Mouse (Mus musculus) lung, embryonic 15.5 days (tissue): Measurements from ENCODE around the gene Pf4. TPM values are rescaled to one million over a fixed set of nuclear protein-coding genes. Genes with fewer than 3 reads are reported as not detected.

Experiments used
- ATAC-seq: fragments of 200-750 bp; cut with Nextera tagmentation; 2 replicates; pipeline ENCODE4 v1.8.0; 2017; ENCODE audit warnings: moderate number of reproducible peaks, borderline replicate concordance; ENCODE audit not compliant: low FRiP score, low TSS enrichment; ENCODE audit errors: extremely low read depth
- H3K27ac ChIP-seq: fragments of 300-500 bp; sonication (generic); 2 replicates; pipeline ENCODE4 v1.5.1; 2015; ENCODE audit warnings: moderate library complexity, mild to moderate bottlenecking, inconsistent platforms
- H3K27me3 ChIP-seq: fragments of 300-500 bp; sonication (generic); 2 replicates; pipeline ENCODE4 v1.6.1; 2015; ENCODE audit warnings: inconsistent platforms
- H3K36me3 ChIP-seq: fragments of 300-500 bp; sonication (generic); 2 replicates; pipeline ENCODE4 v1.6.1; 2015; ENCODE audit warnings: inconsistent platforms
- H3K4me1 ChIP-seq: fragments of 300-500 bp; sonication (generic); 2 replicates; pipeline ENCODE4 v1.6.1; 2015; ENCODE audit warnings: inconsistent platforms
- H3K4me2 ChIP-seq: fragments of 300-500 bp; sonication (generic); 2 replicates; pipeline ENCODE4 v1.6.1; 2015; ENCODE audit warnings: inconsistent platforms, mild to moderate bottlenecking, moderate library complexity
- H3K4me3 ChIP-seq: fragments of 300-500 bp; sonication (generic); 2 replicates; pipeline ENCODE4 v1.5.1; 2015; ENCODE audit warnings: mild to moderate bottlenecking, inconsistent platforms
- H3K9ac ChIP-seq: fragments of 300-500 bp; sonication (generic); 2 replicates; pipeline ENCODE4 v1.6.1; 2015; ENCODE audit warnings: inconsistent platforms
- H3K9me3 ChIP-seq: fragments of 300-500 bp; sonication (generic); 2 replicates; pipeline ENCODE4 v1.6.1; 2016; ENCODE audit warnings: inconsistent platforms
- WGBS: fragments of 180-500 bp; shearing (Covaris S2); methylation state at CpG from one replicate; pipeline ENCODE4 v1.1.7; 2015; 5-methylcytosine and 5-hydroxymethylcytosine counted together
- polyA plus RNA-seq: library from polyadenylated mRNA; unstranded; fragments of >200 nt; fragmentation: Nextera tagmentation; extraction: Ambion mirVana; gene quantifications from 2 replicates; pipeline ENCODE4 v1.2.1, GENCODE M21; 2015

Gene Pf4
- polyA plus RNA-seq, 1 experiment from 2014 or later, result 61.8 TPM

GRCm38 (mm10) chr5:90763912-90764665 lies 8.1 kb upstream of the Pf4 start:
- Histone ChIP-seq H3K4me1 (peaks cover 21% of the 10 kb centered on the region), H3K9ac (no peak overlapping the region), H3K27me3 (peaks cover 8% of the 10 kb centered on the region), H3K9me3 (no peaks in the 10 kb centered on the region), H3K27ac (no peak overlapping the region), H3K4me2 (no peak overlapping the region), H3K4me3 (no peak overlapping the region), H3K36me3 (no peaks in the 10 kb centered on the region)
- 58% methylated on average over 12 of the region's 12 CpGs for WGBS
- ATAC-seq, result no peak

GRCm38 (mm10) chr5:90765821-90766606 lies 6.2 kb upstream of the Pf4 start:
- WGBS, result 35% methylated on average over 8 of the region's 8 CpGs
- ATAC-seq, result peak; percentile 76; the same call in 1 of the 2 replicates

GRCm38 (mm10) chr5:90768218-90768617 lies 4.0 kb upstream of the Pf4 start, which contains the start of gene Ppbp:
Ppbp (plus strand) TSS chr5:90768518.
- H3K9me3 ChIP-seq, result no peaks in the 10 kb centered on the region
- H3K9ac ChIP-seq, result no peak within 1 kb of the TSS
- no peak within 1 kb of the TSS for H3K27ac ChIP-seq
- no peak for ATAC-seq
- no peaks in the 10 kb centered on the region for H3K36me3 ChIP-seq
- WGBS, result 55% methylated on average over 3 of the region's 3 CpGs
- H3K27me3 ChIP-seq, result no peaks in the 10 kb centered on the region
- H3K4me3 ChIP-seq, result no peak within 1 kb of the TSS
- no peak within 1 kb of the TSS for H3K4me2 ChIP-seq
- peaks cover 28% of the 10 kb centered on the region for H3K4me1 ChIP-seq

More at GRCm38 (mm10) chr5:90765821-90766606, 6.2 kb upstream of the Pf4 start:
- Histone ChIP-seq H3K36me3 (no peaks in the 10 kb centered on the region), H3K4me1 (peaks cover 14% of the 10 kb centered on the region), H3K4me3 (no peak overlapping the region), H3K9ac (no peak overlapping the region), H3K4me2 (0 out of 2 replicates have a peak overlapping the region, but pooled peaks have one; percentile 2), H3K27ac (no peak overlapping the region), H3K27me3 (no peaks in the 10 kb centered on the region), H3K9me3 (no peaks in the 10 kb centered on the region)

GRCm38 (mm10) chr5:90771369-90771768 lies 866 bp upstream of the Pf4 start:
- no peaks in the 10 kb centered on the region for H3K27me3 ChIP-seq
- H3K9me3 ChIP-seq, result no peaks in the 10 kb centered on the region
- no peaks in the 10 kb centered on the region for H3K36me3 ChIP-seq
- H3K4me3 ChIP-seq, result no peak overlapping the region
- no peak overlapping the region for H3K27ac ChIP-seq
- no peak overlapping the region for H3K9ac ChIP-seq
- no peak for ATAC-seq
- H3K4me2 ChIP-seq, result no peak overlapping the region
- WGBS, result 75% methylated on average over 3 of the region's 3 CpGs
- H3K4me1 ChIP-seq, result peaks cover 14% of the 10 kb centered on the region

- Histone ChIP-seq H3K27me3 (no peaks in the 10 kb centered on the region), H3K36me3 (no peaks in the 10 kb centered on the region), H3K4me1 (peaks cover 14% of the 10 kb centered on the region), H3K27ac (no peak overlapping the region), H3K4me2 (no peak overlapping the region), H3K9ac (no peak overlapping the region), H3K9me3 (no peaks in the 10 kb centered on the region), H3K4me3 (no peak overlapping the region)
- 81% methylated on average over 5 of the region's 5 CpGs for WGBS
- ATAC-seq, result no peak
Observed at GRCm38 (mm10) chr5:90775562-90775961, 3.3 kb downstream of the Pf4 start.

GRCm38 (mm10) chr5:90777621-90778020 lies 5.4 kb downstream of the Pf4 start:
- Histone ChIP-seq H3K9me3 (no peaks in the 10 kb centered on the region), H3K27me3 (no peaks in the 10 kb centered on the region), H3K9ac (no peak overlapping the region), H3K27ac (no peak overlapping the region), H3K4me3 (no peak overlapping the region), H3K4me2 (no peak overlapping the region), H3K36me3 (no peaks in the 10 kb centered on the region), H3K4me1 (peaks cover 5% of the 10 kb centered on the region)
- no peak for ATAC-seq
- WGBS, result 80% methylated on average over 10 of the region's 10 CpGs

- no peaks in the 10 kb centered on the region for H3K9me3 ChIP-seq
- H3K27ac ChIP-seq, result no peak overlapping the region
- H3K4me1 ChIP-seq, result no peaks in the 10 kb centered on the region
- H3K9ac ChIP-seq, result no peak overlapping the region
- H3K4me3 ChIP-seq, result no peak overlapping the region
- 62% methylated on average over 6 of the region's 6 CpGs for WGBS
- H3K4me2 ChIP-seq, result no peak overlapping the region
- no peaks in the 10 kb centered on the region for H3K27me3 ChIP-seq
- ATAC-seq, result no peak
- H3K36me3 ChIP-seq, result no peaks in the 10 kb centered on the region
Observed at GRCm38 (mm10) chr5:90778856-90779255, 6.6 kb downstream of the Pf4 start.

GRCm38 (mm10) chr5:90783697-90784096 lies 11.5 kb downstream of the Pf4 start:
- Histone ChIP-seq H3K9me3 (no peaks in the 10 kb centered on the region), H3K27ac (no peak overlapping the region), H3K36me3 (no peaks in the 10 kb centered on the region), H3K9ac (no peak overlapping the region), H3K4me2 (no peak overlapping the region), H3K27me3 (peaks cover 11% of the 10 kb centered on the region; the same call in 1 of the 2 replicates), H3K4me3 (no peak overlapping the region), H3K4me1 (0 out of 2 replicates have a peak, but pooled peaks cover 8% of the 10 kb centered on the region)
- 76% methylated on average over 3 of the region's 3 CpGs for WGBS
- no peak for ATAC-seq

- ATAC-seq, result peak; percentile 70; the same call in 1 of the 2 replicates
- WGBS, result 13% methylated on average over 26 of the region's 26 CpGs
- peak within 1 kb of the TSS; percentile 71 for H3K4me2 ChIP-seq
- peak within 1 kb of the TSS; percentile 30; the same call in 1 of the 2 replicates for H3K9ac ChIP-seq
- H3K4me3 ChIP-seq, result peak within 1 kb of the TSS; percentile 26
- no peak within 1 kb of the TSS for H3K27ac ChIP-seq
- no peaks in the 10 kb centered on the region for H3K9me3 ChIP-seq
- H3K4me1 ChIP-seq, result peaks cover 18% of the 10 kb centered on the region
- peaks cover 11% of the 10 kb centered on the region; the same call in 1 of the 2 replicates for H3K27me3 ChIP-seq
- no peaks in the 10 kb centered on the region for H3K36me3 ChIP-seq
Observed at GRCm38 (mm10) chr5:90785659-90786588, 13.7 kb downstream of the Pf4 start, which contains the start of gene Cxcl3. Cxcl3 (plus strand) TSS chr5:90786103.

GRCm38 (mm10) chr5:90788114-90788513 lies 15.9 kb downstream of the Pf4 start:
- H3K4me3 ChIP-seq, result no peak overlapping the region
- H3K9me3 ChIP-seq, result no peaks in the 10 kb centered on the region
- no peak for ATAC-seq
- peaks cover 11% of the 10 kb centered on the region; the same call in 1 of the 2 replicates for H3K27me3 ChIP-seq
- no peak overlapping the region for H3K9ac ChIP-seq
- H3K27ac ChIP-seq, result no peak overlapping the region
- H3K4me2 ChIP-seq, result no peak overlapping the region
- WGBS, result 75% methylated on average over 4 of the region's 4 CpGs
- no peaks in the 10 kb centered on the region for H3K36me3 ChIP-seq
- H3K4me1 ChIP-seq, result peaks cover 18% of the 10 kb centered on the region
